Mouse (Mus musculus): Measurements from ENCODE around the gene Grhl1.

GRCm38 (mm10) chr12:24634648-24635047, 62.6 kb downstream of the Grhl1 start:
- no peak for TF ChIP-seq CTCF (IDR thresholded peaks at IDR 0.05; ENCODE audit: low read depth, low read length)
- no peak for TF ChIP-seq EP300 (IDR thresholded peaks at IDR 0.05; ENCODE audit: insufficient read depth, low read depth, low read length)
- no peak for TF ChIP-seq POLR2A (IDR thresholded peaks at IDR 0.05; ENCODE audit: insufficient read depth, low read length)
